Mouse (Mus musculus): ENCODE data around the gene D930007J09Rik.

Gene D930007J09Rik

GRCm38 (mm10) chr13:32819926-32820325 lies 17.3 kb upstream of the D930007J09Rik start:
- ATAC-seq (ENCODE audit: low TSS enrichment) = no peak

- no peak for ATAC-seq (ENCODE audit: low TSS enrichment)
These were observed 16.6 kb upstream of the D930007J09Rik start for GRCm38 (mm10) chr13:32819241-32819640.

- ATAC-seq (ENCODE audit: low TSS enrichment) = no peak
These were observed 5.0 kb upstream of the D930007J09Rik start for GRCm38 (mm10) chr13:32807624-32808023.

- no peak for ATAC-seq (ENCODE audit: low TSS enrichment)
These were observed 4.2 kb upstream of the D930007J09Rik start for GRCm38 (mm10) chr13:32806820-32807219.

GRCm38 (mm10) chr13:32803701-32804345 lies 1.2 kb upstream of the D930007J09Rik start:
- ATAC-seq (ENCODE audit: low TSS enrichment) = no peak

GRCm38 (mm10) chr13:32801693-32802221 lies 892 bp downstream of the D930007J09Rik start, which contains the start of gene Wrnip1:
Gene Wrnip1, plus strand, starts transcription at chr13:32802038.
- peak; percentile 94 for ATAC-seq (ENCODE audit: low TSS enrichment)

GRCm38 (mm10) chr13:32800859-32801258 lies 1.8 kb downstream of the D930007J09Rik start:
- no peak for ATAC-seq (ENCODE audit: low TSS enrichment)

GRCm38 (mm10) chr13:32799131-32799530 lies 3.5 kb downstream of the D930007J09Rik start:
- ATAC-seq (ENCODE audit: low TSS enrichment) = no peak

GRCm38 (mm10) chr13:32797085-32797484 lies 5.6 kb downstream of the D930007J09Rik start:
- no peak for ATAC-seq (ENCODE audit: low TSS enrichment)

GRCm38 (mm10) chr13:32795166-32795565 lies 7.5 kb downstream of the D930007J09Rik start:
- ATAC-seq (ENCODE audit: low TSS enrichment) = no peak

GRCm38 (mm10) chr13:32794619-32795018 lies 8.0 kb downstream of the D930007J09Rik start:
- no peak for ATAC-seq (ENCODE audit: low TSS enrichment)

- peak; percentile 74 for ATAC-seq (ENCODE audit: low TSS enrichment)
These were observed 12.9 kb downstream of the D930007J09Rik start for GRCm38 (mm10) chr13:32789781-32790180.

- ATAC-seq (ENCODE audit: low TSS enrichment) = no peak
These were observed 15.1 kb downstream of the D930007J09Rik start for GRCm38 (mm10) chr13:32787584-32787983.

- ATAC-seq (ENCODE audit: low TSS enrichment) = peak; percentile 16; the same call in 1 of the 2 replicates
These were observed 18.8 kb downstream of the D930007J09Rik start, which contains the start of gene Mylk4 for GRCm38 (mm10) chr13:32783816-32784215. Gene Mylk4, minus strand, starts transcription at chr13:32783954.

GRCm38 (mm10) chr13:32783055-32783454 lies 19.6 kb downstream of the D930007J09Rik start:
- no peak for ATAC-seq (ENCODE audit: low TSS enrichment)

GRCm38 (mm10) chr13:32778861-32779260 lies 23.8 kb downstream of the D930007J09Rik start:
- ATAC-seq (ENCODE audit: low TSS enrichment) = no peak

GRCm38 (mm10) chr13:32776350-32776749 lies 26.3 kb downstream of the D930007J09Rik start:
- no peak for ATAC-seq (ENCODE audit: low TSS enrichment)

- ATAC-seq (ENCODE audit: low TSS enrichment) = peak; percentile 53
These were observed 26.8 kb downstream of the D930007J09Rik start for GRCm38 (mm10) chr13:32775889-32776288.

- no peak for ATAC-seq (ENCODE audit: low TSS enrichment)
These were observed 32.7 kb downstream of the D930007J09Rik start for GRCm38 (mm10) chr13:32769960-32770359.

GRCm38 (mm10) chr13:32768104-32768503 lies 34.5 kb downstream of the D930007J09Rik start:
- peak; percentile 89 for ATAC-seq (ENCODE audit: low TSS enrichment)

- ATAC-seq (ENCODE audit: low TSS enrichment) = no peak
These were observed 38.2 kb downstream of the D930007J09Rik start for GRCm38 (mm10) chr13:32764448-32764847.

GRCm38 (mm10) chr13:32763141-32763540 lies 39.5 kb downstream of the D930007J09Rik start:
- no peak for ATAC-seq (ENCODE audit: low TSS enrichment)

GRCm38 (mm10) chr13:32760795-32761194 lies 41.9 kb downstream of the D930007J09Rik start:
- no peak for ATAC-seq (ENCODE audit: low TSS enrichment)
